Mouse (Mus musculus) embryonic fibroblast, embryonic 13.5 days (primary cell): Measurements from ENCODE around the gene Igf1r.

Source experiments
- CTCF ChIP-seq: IDR thresholded peaks from 2 replicates; pipeline ENCODE4 v1.5.1; 2011; ENCODE audit warnings: mild to moderate bottlenecking, control low read depth, low read length, moderate library complexity, borderline replicate concordance; ENCODE audit not compliant: insufficient read depth
- POLR2A ChIP-seq: IDR thresholded peaks from 2 replicates; pipeline ENCODE4 v1.6.1; 2011; ENCODE audit warnings: low read depth, mild to moderate bottlenecking, control low read depth, low read length, moderate library complexity

- TF ChIP-seq CTCF, result no peak
- no peak for TF ChIP-seq POLR2A
These were observed 241.5 kb downstream of the Igf1r start for GRCm38 (mm10) chr7:68193958-68194695.
